Mouse (Mus musculus): Measurements from ENCODE around the gene Ak1. TPM values are rescaled to one million over a fixed set of nuclear protein-coding genes. Genes with fewer than 3 reads are reported as not detected.
A peak's percentile ranks its signal among the peaks of the same experiment; 100 is the strongest.

The Ak1 gene
- polyA plus RNA-seq, 1 experiment from 2014 or later: 42.0 TPM

DNA sequence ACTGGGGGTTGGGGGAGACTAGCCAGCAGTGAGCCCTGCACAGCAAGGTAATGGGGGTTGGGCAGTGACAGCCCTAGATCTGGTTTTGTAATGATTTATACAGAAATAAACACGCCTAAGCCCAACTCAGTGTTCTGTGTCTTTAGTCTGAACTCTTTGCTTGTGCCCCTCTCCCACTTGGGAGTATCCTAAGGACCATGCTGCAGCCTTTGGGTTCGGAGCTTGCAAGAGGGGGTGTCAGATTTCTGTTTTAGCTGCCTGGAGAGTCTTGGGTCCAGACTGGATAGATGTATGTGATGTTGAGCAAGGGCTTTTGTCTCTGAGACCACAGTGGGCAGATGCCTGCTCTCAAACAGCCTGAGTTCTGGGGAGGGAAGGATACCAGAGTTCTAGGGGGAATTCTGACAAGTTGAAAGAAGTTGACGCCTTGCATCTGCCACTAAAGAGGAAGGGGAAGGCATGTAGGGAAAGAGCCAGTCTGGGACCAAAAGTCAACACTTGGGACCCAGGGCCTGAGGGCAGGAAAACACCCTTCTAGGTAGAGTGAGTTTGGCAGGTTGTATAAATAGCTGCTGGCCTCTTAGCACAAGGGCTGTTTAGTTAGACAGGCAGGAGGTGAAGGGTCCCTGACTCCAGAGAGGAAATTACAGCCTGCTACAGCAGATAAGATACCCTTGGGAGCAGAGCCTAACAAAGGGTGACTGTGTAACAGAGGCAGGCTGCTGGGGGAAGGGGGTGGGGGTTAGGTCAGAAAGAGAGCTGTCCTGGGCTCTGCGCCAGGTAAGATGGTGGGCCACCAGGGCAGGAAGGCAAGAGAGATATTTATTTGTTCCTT lies 659 bp upstream of the Ak1 start:
- Histone ChIP-seq H3K9me3 (peaks cover 4% of the 10 kb centered on the region; the same call in 1 of the 2 replicates), H3K36me3 (peaks cover 31% of the 10 kb centered on the region), H3K4me2 (replicated peaks) (peak overlapping the region; percentile 23), H3K4me1 (peaks cover 58% of the 10 kb centered on the region), H3K4me3 (no peak overlapping the region), H3K27ac (peak overlapping the region; percentile 92), H3K27me3 (no peaks in the 10 kb centered on the region), H3K9ac (peak overlapping the region; percentile 51)
- peak; percentile 49 for ATAC-seq (ENCODE audit: low FRiP score, low read depth)
- WGBS: 16% methylated on average over 4 of the region's 4 CpGs

DNA sequence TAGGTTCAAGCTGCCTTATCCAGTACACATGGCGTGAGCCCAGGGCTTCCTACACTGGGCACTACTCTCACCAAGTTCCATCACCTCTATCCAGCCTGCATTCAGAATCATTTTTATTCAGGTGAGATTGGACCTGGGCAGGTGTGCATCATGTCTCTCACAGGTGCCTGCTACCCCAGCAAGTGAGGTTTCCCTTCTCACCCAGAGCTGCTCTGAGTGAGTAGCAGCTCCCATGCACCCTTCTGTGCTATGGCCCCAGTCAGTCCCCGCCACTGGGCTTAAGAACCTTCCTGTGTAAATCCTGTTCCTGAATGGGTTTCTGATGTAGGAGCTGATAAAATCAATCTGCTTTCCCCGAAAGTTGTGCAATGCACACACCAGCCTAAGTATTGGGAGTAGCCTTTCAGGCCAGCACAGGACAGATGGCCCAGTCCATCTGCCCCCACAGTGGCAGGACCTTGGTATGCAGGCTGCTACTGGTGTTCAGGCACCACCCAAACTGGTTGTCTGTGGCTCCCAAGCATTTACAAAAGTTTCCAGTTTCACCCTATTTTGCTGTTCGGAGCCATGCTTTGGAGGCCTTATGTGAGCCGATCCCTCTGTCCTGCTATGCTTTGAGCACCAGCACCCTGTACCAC lies 2.7 kb downstream of the Ak1 start:
- Histone ChIP-seq H3K36me3 (peaks cover 2% of the 10 kb centered on the region; the same call in 1 of the 2 replicates), H3K4me1 (peaks cover 81% of the 10 kb centered on the region), H3K27ac (peak overlapping the region; percentile 81), H3K4me2 (replicated peaks) (0 out of 2 replicates have a peak overlapping the region, but pooled peaks have one; percentile 4), H3K9me3 (no peaks in the 10 kb centered on the region), H3K9ac (no peak overlapping the region), H3K4me3 (no peak overlapping the region), H3K27me3 (no peaks in the 10 kb centered on the region)
- 73% methylated on average over 5 of the region's 5 CpGs for WGBS
- ATAC-seq (ENCODE audit: low FRiP score, low read depth): no peak

DNA sequence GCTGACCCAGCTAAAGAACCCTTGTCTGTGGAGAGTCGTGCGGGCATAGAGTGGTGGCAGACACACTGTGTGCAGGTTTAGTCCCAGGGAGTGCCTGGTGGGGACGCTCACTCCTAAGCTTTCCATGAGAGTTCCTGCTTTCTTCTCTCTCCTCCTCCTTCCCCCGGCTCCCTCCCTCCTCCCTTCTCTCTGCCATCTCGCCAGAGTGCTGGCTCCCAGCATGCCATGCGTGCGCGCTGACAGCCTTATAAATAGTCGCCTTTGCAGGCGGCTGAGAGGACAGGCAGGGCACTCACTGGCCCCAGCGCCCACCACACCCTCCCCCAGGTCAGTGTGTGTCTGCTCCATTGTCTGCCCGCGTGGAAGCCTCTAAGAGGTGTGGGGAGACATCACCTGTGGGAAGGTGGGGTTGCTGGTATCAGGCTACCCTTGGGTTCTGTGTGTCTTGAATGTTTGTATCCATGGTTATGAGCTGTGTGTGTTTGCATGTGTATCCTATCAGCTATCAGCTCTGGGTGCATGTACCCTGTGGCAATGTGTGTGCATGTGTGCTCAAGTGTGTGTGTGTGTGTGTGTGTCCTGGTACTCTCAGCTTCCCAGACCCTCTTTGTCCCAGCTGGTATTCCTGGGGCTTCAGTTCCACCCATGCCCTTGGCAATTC lies 3.8 kb downstream of the Ak1 start:
- Histone ChIP-seq H3K4me2 (replicated peaks) (peak overlapping the region; percentile 62), H3K27me3 (no peaks in the 10 kb centered on the region), H3K4me3 (peak overlapping the region; percentile 32), H3K4me1 (peaks cover 75% of the 10 kb centered on the region), H3K9me3 (no peaks in the 10 kb centered on the region), H3K36me3 (no peaks in the 10 kb centered on the region), H3K9ac (peak overlapping the region; percentile 59), H3K27ac (peak overlapping the region; percentile 81)
- peak; percentile 37; the same call in 1 of the 2 replicates for ATAC-seq (ENCODE audit: low FRiP score, low read depth)
- WGBS: 1% methylated on average over 13 of the region's 13 CpGs

DNA sequence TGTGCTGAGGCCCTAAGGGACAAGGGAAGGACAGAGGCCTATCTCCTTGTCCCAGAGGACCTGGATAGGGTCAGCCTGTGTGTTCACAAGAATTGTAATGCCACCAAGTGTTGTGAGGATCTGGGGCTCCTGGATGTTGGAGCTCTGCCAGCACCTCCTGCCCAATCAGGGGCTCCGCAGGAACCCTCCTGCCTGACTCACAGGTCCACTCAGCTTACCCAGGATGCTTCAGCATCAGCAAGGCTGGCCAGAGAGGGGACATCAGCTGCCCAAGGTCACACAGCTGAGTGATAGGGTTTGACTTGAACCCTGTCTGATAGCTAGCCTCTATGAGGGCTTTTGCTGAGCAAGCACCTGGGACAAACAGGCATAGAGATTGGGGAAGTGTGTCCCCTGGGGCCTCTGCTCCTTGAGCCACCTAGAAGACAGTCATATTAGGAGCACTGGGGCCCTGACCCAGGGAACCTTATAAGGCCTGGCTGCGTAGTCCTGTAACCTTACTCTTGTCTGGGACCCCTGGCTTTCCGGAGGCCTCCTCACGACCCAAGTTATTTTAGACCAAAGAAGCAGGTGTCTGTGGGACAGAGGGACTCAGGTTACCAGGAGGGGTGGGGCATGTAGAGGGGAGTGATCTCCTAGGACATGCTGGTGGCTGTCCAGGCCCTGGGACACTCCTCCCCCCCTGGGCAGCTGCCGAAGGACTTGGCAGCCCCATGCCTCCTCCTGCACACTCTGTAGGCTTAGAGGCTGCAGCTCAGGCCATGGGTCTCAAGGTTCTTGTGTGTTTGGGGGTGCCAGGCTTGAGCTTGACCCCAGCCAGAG lies 4.5 kb downstream of the Ak1 start:
- H3K4me2 ChIP-seq (replicated peaks): peak overlapping the region; percentile 62
- no peaks in the 10 kb centered on the region for H3K36me3 ChIP-seq
- peak; percentile 9; the same call in 1 of the 2 replicates for ATAC-seq (ENCODE audit: low FRiP score, low read depth)
- no peaks in the 10 kb centered on the region for H3K9me3 ChIP-seq
- peaks cover 68% of the 10 kb centered on the region for H3K4me1 ChIP-seq
- H3K4me3 ChIP-seq: peak overlapping the region; percentile 32
- H3K27me3 ChIP-seq: no peaks in the 10 kb centered on the region
- 34% methylated on average over 5 of the region's 5 CpGs for WGBS
- H3K27ac ChIP-seq: peak overlapping the region; percentile 81
- H3K9ac ChIP-seq: peak overlapping the region; percentile 59

DNA sequence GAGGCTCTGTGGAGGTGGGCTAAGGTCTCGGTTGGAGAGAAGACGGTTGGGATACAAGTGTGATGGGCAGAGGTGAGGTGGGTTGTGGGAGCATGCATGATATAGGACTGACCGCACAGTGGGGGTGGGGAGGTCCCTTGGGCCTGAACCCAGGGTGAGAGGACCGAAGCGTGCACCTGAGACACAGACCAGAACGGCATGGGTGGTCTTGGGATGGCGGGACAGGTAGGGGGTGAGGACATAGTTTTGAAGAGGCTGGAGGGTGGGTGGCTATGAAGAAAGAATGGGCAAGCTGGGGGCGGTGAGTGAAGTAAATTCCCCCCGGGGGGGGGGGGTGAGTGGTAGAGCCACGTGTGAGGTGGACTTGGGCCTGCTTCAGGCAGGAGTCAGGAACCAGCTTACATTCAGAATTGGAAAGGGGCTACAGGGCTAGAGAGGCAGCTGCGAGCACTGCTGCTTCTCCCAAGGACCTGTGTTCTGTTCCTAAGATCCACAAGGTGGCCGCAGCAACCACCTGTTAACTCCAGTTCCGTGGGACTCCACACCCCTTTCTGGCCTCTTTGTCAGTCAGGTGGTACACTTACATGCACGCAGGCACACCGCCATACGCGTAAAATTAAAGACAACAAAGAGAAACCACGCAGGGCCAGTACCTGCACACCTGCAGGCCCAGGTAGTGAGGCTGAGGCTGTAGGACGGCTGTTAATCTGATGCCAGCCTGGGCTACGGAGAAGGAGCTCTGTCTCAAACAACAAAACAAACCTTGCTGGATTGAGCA lies 5.9 kb downstream of the Ak1 start:
- Histone ChIP-seq H3K9me3 (no peaks in the 10 kb centered on the region), H3K4me1 (peaks cover 55% of the 10 kb centered on the region), H3K27ac (peak overlapping the region; percentile 6; the same call in 1 of the 2 replicates), H3K27me3 (no peaks in the 10 kb centered on the region), H3K36me3 (no peaks in the 10 kb centered on the region), H3K9ac (no peak overlapping the region), H3K4me3 (no peak overlapping the region), H3K4me2 (replicated peaks) (no peak overlapping the region)
- no peak for ATAC-seq (ENCODE audit: low FRiP score, low read depth)
- 56% methylated on average over 20 of the region's 20 CpGs for WGBS

DNA sequence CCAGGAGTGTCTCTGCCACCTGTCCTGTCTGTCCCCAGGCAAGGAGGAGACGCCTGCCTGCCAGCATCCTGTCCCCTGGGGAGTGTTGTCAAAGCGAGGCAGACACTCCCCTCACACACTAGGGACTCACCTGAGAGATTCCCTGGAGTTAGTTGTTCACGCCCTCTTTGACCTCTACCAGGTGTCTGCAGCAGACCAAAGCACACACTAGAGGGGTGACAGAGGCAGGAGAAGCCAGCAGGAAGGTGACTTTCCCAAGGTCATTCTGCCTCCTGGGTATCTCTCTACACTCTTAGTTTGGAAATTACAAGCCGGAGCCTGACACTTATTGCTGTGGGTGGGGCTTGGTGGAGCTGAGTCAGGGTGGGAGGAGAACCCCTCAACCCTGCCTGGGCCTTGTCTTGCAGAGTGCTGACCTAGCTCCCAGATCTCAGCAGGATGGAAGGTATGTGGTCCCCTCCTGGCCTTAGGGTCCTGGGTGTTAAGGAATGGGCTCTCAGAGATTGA lies 6.5 kb downstream of the Ak1 start:
- H3K4me3 ChIP-seq: no peak overlapping the region
- H3K9me3 ChIP-seq: no peaks in the 10 kb centered on the region
- no peaks in the 10 kb centered on the region for H3K27me3 ChIP-seq
- 51% methylated on average over 4 of the region's 4 CpGs for WGBS
- ATAC-seq (ENCODE audit: low FRiP score, low read depth): no peak
- peaks cover 55% of the 10 kb centered on the region for H3K4me1 ChIP-seq
- peak overlapping the region; percentile 22; the same call in 1 of the 2 replicates for H3K4me2 ChIP-seq (replicated peaks)
- peak overlapping the region; percentile 52; the same call in 1 of the 2 replicates for H3K27ac ChIP-seq
- no peak overlapping the region; the same call in 1 of the 2 replicates for H3K9ac ChIP-seq
- no peaks in the 10 kb centered on the region for H3K36me3 ChIP-seq

DNA sequence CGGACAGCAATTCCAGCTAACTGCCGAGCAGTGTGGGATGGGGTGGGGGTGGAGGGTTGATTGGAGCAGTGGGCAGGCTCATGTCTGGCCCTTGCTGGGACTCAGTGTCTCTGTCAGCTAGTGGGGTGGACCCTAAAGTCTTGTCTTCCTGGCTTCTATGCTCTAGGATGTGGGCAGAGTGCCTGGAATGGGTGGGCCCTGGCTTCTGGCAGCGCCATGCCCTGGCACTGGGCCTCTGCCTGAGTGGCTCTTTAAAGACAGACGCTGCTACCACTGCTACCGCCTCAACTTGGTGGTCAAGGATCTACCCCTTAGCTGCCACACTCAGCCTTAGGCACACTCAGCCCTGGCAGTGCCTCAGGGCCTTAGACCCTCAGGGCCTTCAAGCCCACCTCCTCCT lies 7.2 kb downstream of the Ak1 start:
- H3K4me3 ChIP-seq: no peak overlapping the region
- H3K9me3 ChIP-seq: no peaks in the 10 kb centered on the region
- H3K27ac ChIP-seq: peak overlapping the region; percentile 52; the same call in 1 of the 2 replicates
- H3K4me1 ChIP-seq: peaks cover 55% of the 10 kb centered on the region
- H3K9ac ChIP-seq: peak overlapping the region; percentile 19; the same call in 1 of the 2 replicates
- no peak for ATAC-seq (ENCODE audit: low FRiP score, low read depth)
- no peaks in the 10 kb centered on the region for H3K27me3 ChIP-seq
- 31% methylated on average over 5 of the region's 5 CpGs for WGBS
- no peaks in the 10 kb centered on the region for H3K36me3 ChIP-seq
- peak overlapping the region; percentile 22 for H3K4me2 ChIP-seq (replicated peaks)

DNA sequence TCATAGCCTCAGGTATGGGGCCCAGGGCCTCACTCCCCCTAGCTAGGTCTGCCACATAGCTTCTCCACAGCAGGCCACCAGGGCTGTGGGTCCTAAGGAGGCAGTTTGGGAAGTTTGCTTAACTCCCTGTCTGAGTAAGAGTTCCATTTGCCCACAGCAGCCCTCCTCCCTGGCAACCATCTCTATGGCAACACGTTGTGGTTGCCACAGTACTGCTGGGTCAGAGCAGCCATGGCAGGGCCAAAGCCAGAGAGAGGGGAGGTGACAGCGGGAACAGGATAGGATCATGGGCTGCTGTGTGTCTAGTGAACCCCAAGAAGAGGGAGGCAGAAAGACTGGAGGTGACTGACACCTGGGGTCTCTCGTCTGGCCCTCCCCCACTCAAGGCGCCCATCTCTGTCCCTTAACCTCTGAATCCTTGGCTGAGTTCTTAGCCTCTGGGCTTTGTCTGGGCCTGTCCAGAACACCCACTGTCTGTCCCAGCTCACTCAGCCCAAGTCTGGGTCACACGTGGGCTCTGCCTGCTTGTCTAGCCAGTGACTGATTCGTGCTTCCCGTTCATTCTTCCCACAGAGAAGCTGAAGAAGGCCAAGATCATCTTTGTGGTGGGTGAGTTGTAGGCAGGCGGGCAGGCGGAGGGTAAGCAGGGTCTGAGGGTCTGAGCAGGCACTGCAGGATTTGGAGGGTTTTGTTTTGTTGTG lies 7.9 kb downstream of the Ak1 start:
- Histone ChIP-seq H3K9me3 (no peaks in the 10 kb centered on the region), H3K9ac (0 out of 2 replicates have a peak overlapping the region, but pooled peaks have one; percentile 19), H3K27ac (peak overlapping the region; percentile 52; the same call in 1 of the 2 replicates), H3K4me2 (replicated peaks) (peak overlapping the region; percentile 22; the same call in 1 of the 2 replicates), H3K36me3 (no peaks in the 10 kb centered on the region), H3K4me3 (no peak overlapping the region), H3K27me3 (no peaks in the 10 kb centered on the region), H3K4me1 (peaks cover 52% of the 10 kb centered on the region)
- ATAC-seq (ENCODE audit: low FRiP score, low read depth): no peak
- WGBS: 44% methylated on average over 9 of the region's 9 CpGs

DNA sequence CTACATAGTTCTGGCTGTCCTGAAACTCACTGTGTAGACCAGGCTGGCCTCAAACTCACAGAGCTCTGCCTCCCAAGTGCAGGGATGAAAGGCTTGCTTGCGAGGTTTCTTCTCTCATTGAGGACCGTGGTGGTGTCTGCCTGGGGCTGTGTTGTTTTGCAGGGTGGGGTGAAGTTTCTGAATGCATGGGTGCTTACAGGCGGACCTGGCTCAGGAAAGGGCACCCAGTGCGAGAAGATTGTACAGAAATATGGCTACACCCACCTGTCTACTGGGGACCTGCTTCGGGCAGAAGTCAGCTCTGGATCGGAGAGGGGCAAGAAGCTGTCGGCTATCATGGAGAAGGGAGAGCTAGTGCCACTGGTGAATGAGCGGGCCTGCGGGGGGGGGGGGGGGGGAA lies 8.5 kb downstream of the Ak1 start:
- no peaks in the 10 kb centered on the region for H3K27me3 ChIP-seq
- H3K4me2 ChIP-seq (replicated peaks): no peak overlapping the region
- no peak overlapping the region for H3K27ac ChIP-seq
- H3K9ac ChIP-seq: no peak overlapping the region
- no peaks in the 10 kb centered on the region for H3K36me3 ChIP-seq
- no peak for ATAC-seq (ENCODE audit: low FRiP score, low read depth)
- H3K4me3 ChIP-seq: no peak overlapping the region
- H3K9me3 ChIP-seq: no peaks in the 10 kb centered on the region
- WGBS: 82% methylated on average over 7 of the region's 9 CpGs
- H3K4me1 ChIP-seq: peaks cover 46% of the 10 kb centered on the region

DNA sequence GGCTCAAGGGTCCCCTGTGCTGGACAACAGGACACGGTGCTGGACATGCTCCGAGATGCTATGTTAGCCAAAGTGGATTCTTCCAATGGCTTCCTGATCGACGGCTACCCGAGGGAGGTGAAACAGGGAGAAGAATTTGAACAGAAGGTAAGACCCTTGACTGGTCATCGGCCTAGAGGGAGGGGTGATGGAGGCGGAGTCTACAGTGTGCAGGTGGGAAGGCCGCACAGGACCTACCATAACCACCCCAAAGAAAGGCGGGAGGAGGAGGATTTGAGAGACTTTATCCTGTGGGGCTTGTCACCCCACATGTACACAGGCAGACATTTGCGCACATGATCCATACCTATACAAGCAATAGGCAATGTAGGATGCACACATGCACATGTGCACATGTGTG lies 9.5 kb downstream of the Ak1 start:
- Histone ChIP-seq H3K27me3 (no peaks in the 10 kb centered on the region), H3K9ac (no peak overlapping the region), H3K4me3 (no peak overlapping the region), H3K4me1 (peaks cover 36% of the 10 kb centered on the region), H3K36me3 (no peaks in the 10 kb centered on the region), H3K4me2 (replicated peaks) (no peak overlapping the region), H3K9me3 (no peaks in the 10 kb centered on the region), H3K27ac (no peak overlapping the region)
- WGBS: 87% methylated on average over 10 of the region's 10 CpGs
- no peak for ATAC-seq (ENCODE audit: low FRiP score, low read depth)
